ENCODE assay signal across 10 mouse cellular contexts in genomic region chr4:150280002-150280401, GRCm38 (mm10). TPM values are rescaled to one million over a fixed set of nuclear protein-coding genes. Genes with fewer than 3 reads are reported as not detected.
A peak's percentile ranks its signal among the peaks of the same experiment; 100 is the strongest.
DNase-seq lines count a peak whose midpoint lies in the region; ATAC-seq lines count a peak whose summit lies in the region.
"Had no signal": no experiment of that assay in that cellular context is flagged by ENCODE, and none has a peak within 500 bp of the region (broad histone marks: within the 10 kb centered on the region; RNA-seq: fewer than 3 reads in every experiment).

No protein-coding gene starts in this region.

- H3K9me3 ChIP-seq in kidney, embryonic 15.5 days (replicated peaks) = no peaks in the 10 kb centered on the region
- no peaks in the 10 kb centered on the region for H3K9me3 ChIP-seq in embryonic facial prominence, embryonic 12.5 days
- H3K9me3 ChIP-seq in hindbrain, embryonic 13.5 days = no peaks in the 10 kb centered on the region
- H3K9me3 ChIP-seq in midbrain, embryonic 14.5 days (ENCODE audit: control insufficient read depth, low read length) = no peaks in the 10 kb centered on the region
- H3K9me3 ChIP-seq: lung, embryonic 15.5 days had no signal

- WGBS in kidney, embryonic 15.5 days = 74% methylated on average over 2 of the region's 2 CpGs
- 70% methylated on average over 2 of the region's 2 CpGs for WGBS in embryonic facial prominence, embryonic 12.5 days
- WGBS in hindbrain, embryonic 13.5 days = 56% methylated on average over 2 of the region's 2 CpGs
- WGBS in midbrain, embryonic 14.5 days = 68% methylated on average over 2 of the region's 2 CpGs

- no peak overlapping the region for H3K4me2 ChIP-seq in kidney, embryonic 15.5 days
- H3K4me2 ChIP-seq in embryonic facial prominence, embryonic 12.5 days (replicated peaks) = no peak overlapping the region
- H3K4me2 ChIP-seq in hindbrain, embryonic 13.5 days = no peak overlapping the region
- peak overlapping the region; percentile 65; the same call in 1 of the 2 replicates for H3K4me2 ChIP-seq in midbrain, embryonic 14.5 days (ENCODE audit: low read length)

- peak overlapping the region; percentile 97 for H3K27ac ChIP-seq in kidney, embryonic 15.5 days
- H3K27ac ChIP-seq in embryonic facial prominence, embryonic 12.5 days = 0 out of 2 replicates have a peak overlapping the region, but pooled peaks have one; percentile 69
- H3K27ac ChIP-seq in hindbrain, embryonic 13.5 days = peak overlapping the region; percentile 98; the same call in 1 of the 2 replicates
- peak overlapping the region; percentile 98; the same call in 1 of the 2 replicates for H3K27ac ChIP-seq in midbrain, embryonic 14.5 days (replicated peaks; ENCODE audit: low read depth, low read length)

- H3K27me3 ChIP-seq in kidney, embryonic 15.5 days = no peaks in the 10 kb centered on the region
- H3K27me3 ChIP-seq in embryonic facial prominence, embryonic 12.5 days = no peaks in the 10 kb centered on the region
- no peaks in the 10 kb centered on the region for H3K27me3 ChIP-seq in hindbrain, embryonic 13.5 days
- no peaks in the 10 kb centered on the region for H3K27me3 ChIP-seq in midbrain, embryonic 14.5 days (ENCODE audit: control insufficient read depth, insufficient read depth, low read length)
- H3K27me3 ChIP-seq: lung, embryonic 15.5 days had no signal

- H3K9ac ChIP-seq in kidney, embryonic 15.5 days = no peak overlapping the region
- H3K9ac ChIP-seq in embryonic facial prominence, embryonic 12.5 days = no peak overlapping the region
- H3K9ac ChIP-seq in hindbrain, embryonic 13.5 days = no peak overlapping the region
- no peak overlapping the region for H3K9ac ChIP-seq in midbrain, embryonic 14.5 days (replicated peaks; ENCODE audit: low read length)
- H3K9ac ChIP-seq: lung, embryonic 15.5 days had no signal

- H3K4me1 ChIP-seq in kidney, embryonic 15.5 days = peaks cover 26% of the 10 kb centered on the region
- peaks cover 16% of the 10 kb centered on the region for H3K4me1 ChIP-seq in embryonic facial prominence, embryonic 12.5 days
- H3K4me1 ChIP-seq in hindbrain, embryonic 13.5 days (replicated peaks) = peaks cover 20% of the 10 kb centered on the region
- 0 out of 2 replicates have a peak, but pooled peaks cover 5% of the 10 kb centered on the region for H3K4me1 ChIP-seq in midbrain, embryonic 14.5 days (ENCODE audit: control insufficient read depth, insufficient read depth, low read length)

- no peaks in the 10 kb centered on the region for H3K36me3 ChIP-seq in kidney, embryonic 15.5 days
- H3K36me3 ChIP-seq in embryonic facial prominence, embryonic 12.5 days = no peaks in the 10 kb centered on the region
- H3K36me3 ChIP-seq in hindbrain, embryonic 13.5 days = no peaks in the 10 kb centered on the region
- H3K36me3 ChIP-seq in midbrain, embryonic 14.5 days (ENCODE audit: control insufficient read depth, insufficient read depth, low read length) = no peaks in the 10 kb centered on the region
- H3K36me3 ChIP-seq: lung, embryonic 15.5 days had no signal

- no peak for DNase-seq in kidney, adult 18-20 months
- no peak for DNase-seq in midbrain, embryonic 14.5 days
- DNase-seq in B cell, adult 2 months = no peak
- no peak for DNase-seq in urinary bladder, postnatal 36 days (ENCODE audit: low spot score in 2 of 2)
- DNase-seq: right cerebral cortex, postnatal 14 days; thymus, adult 18-20 months had no signal

- ATAC-seq in kidney, embryonic 15.5 days (replicated peaks; ENCODE audit: low FRiP score) = no peak
- ATAC-seq in embryonic facial prominence, embryonic 12.5 days (ENCODE audit: insufficient number of reproducible peaks, insufficient read depth, low FRiP score, low TSS enrichment) = no peak
- no peak for ATAC-seq in hindbrain, embryonic 13.5 days (ENCODE audit: low FRiP score)
- no peak for ATAC-seq in midbrain, embryonic 14.5 days (ENCODE audit: low FRiP score, low TSS enrichment)

- H3K4me3 ChIP-seq in kidney, embryonic 15.5 days (replicated peaks) = no peak overlapping the region
- no peak overlapping the region for H3K4me3 ChIP-seq in embryonic facial prominence, embryonic 12.5 days
- no peak overlapping the region for H3K4me3 ChIP-seq in hindbrain, embryonic 13.5 days
- H3K4me3 ChIP-seq in midbrain, embryonic 14.5 days (replicated peaks; ENCODE audit: low read depth, low read length) = no peak overlapping the region

RNA-seq across cellular contexts. Expression of gene Rere, which starts 1.4 kb away (rescaled TPM):
- polyA plus RNA-seq in kidney, embryonic 15.5 days (2015; fragmentation: Nextera tagmentation; extraction: Ambion mirVana) = 35.1 and 36.5 TPM in 2 replicates
- 37.7 and 40.7 TPM in 2 replicates for polyA plus RNA-seq in embryonic facial prominence, embryonic 12.5 days (2016; fragmentation: Nextera tagmentation; extraction: Ambion mirVana)
- polyA plus RNA-seq in hindbrain, embryonic 13.5 days (2015; fragmentation: Nextera tagmentation; extraction: Ambion mirVana) = 36.2 and 39.0 TPM in 2 replicates
- 37.6 and 48.6 TPM in 2 replicates for polyA plus RNA-seq in midbrain, embryonic 14.5 days (2014; fragmentation: Nextera tagmentation; extraction: Ambion mirVana)

RNA-seq across cellular contexts. Expression of gene Eno1, which starts 43.5 kb away (rescaled TPM):
- polyA plus RNA-seq in kidney, embryonic 15.5 days (2015; fragmentation: Nextera tagmentation; extraction: Ambion mirVana) = 1,865 and 1,947 TPM in 2 replicates
- polyA plus RNA-seq in embryonic facial prominence, embryonic 12.5 days (2016; fragmentation: Nextera tagmentation; extraction: Ambion mirVana) = 1,519 and 1,577 TPM in 2 replicates
- polyA plus RNA-seq in hindbrain, embryonic 13.5 days (2015; fragmentation: Nextera tagmentation; extraction: Ambion mirVana) = 1,025 and 1,119 TPM in 2 replicates
- polyA plus RNA-seq in midbrain, embryonic 14.5 days (2014; fragmentation: Nextera tagmentation; extraction: Ambion mirVana) = 935 and 972 TPM in 2 replicates
